ENCODE assay signal across 17 mouse cellular contexts in genomic region chr13:15446004-15446403, GRCm38 (mm10).
"Had no signal": no experiment of that assay in that cellular context is flagged by ENCODE, and none has a peak within 500 bp of the region (broad histone marks: within the 10 kb centered on the region; RNA-seq: fewer than 3 reads in every experiment).

No protein-coding gene starts in this region.

- H3K36me3 ChIP-seq: liver, embryonic 12.5 days; liver, embryonic 15.5 days; lung, embryonic 15.5 days; midbrain, embryonic 10.5 days had no signal

- H3K9me3 ChIP-seq: liver, embryonic 12.5 days; liver, embryonic 15.5 days; lung, embryonic 15.5 days; megakaryocyte, embryonic 14.5 days; midbrain, embryonic 10.5 days had no signal

- H3K4me3 ChIP-seq: liver, embryonic 12.5 days; liver, embryonic 15.5 days; lung, embryonic 15.5 days; megakaryocyte, embryonic 14.5 days; midbrain, embryonic 10.5 days had no signal

- H3K27ac ChIP-seq: liver, embryonic 12.5 days; liver, embryonic 15.5 days; lung, embryonic 15.5 days; midbrain, embryonic 10.5 days had no signal

- DNase-seq: kidney, adult 2 months; kidney, postnatal 10 days; kidney, postnatal 36 days; left cerebral cortex, postnatal 4 days; liver; lung, adult 18-20 months; lung, postnatal 10 days; lung, postnatal 36 days; midbrain, embryonic 14.5 days; thymus, adult 18-20 months; thymus, postnatal 14 days; thymus, postnatal 4 days had no signal

- H3K4me1 ChIP-seq: liver, embryonic 12.5 days; liver, embryonic 15.5 days; megakaryocyte, embryonic 14.5 days; midbrain, embryonic 10.5 days had no signal

- H3K4me2 ChIP-seq: liver, embryonic 12.5 days; liver, embryonic 15.5 days; lung, embryonic 15.5 days had no signal

- H3K9ac ChIP-seq: liver, embryonic 12.5 days; liver, embryonic 15.5 days; lung, embryonic 15.5 days had no signal

- H3K27me3 ChIP-seq: liver, embryonic 12.5 days; liver, embryonic 15.5 days; lung, embryonic 15.5 days; megakaryocyte, embryonic 14.5 days had no signal

- ATAC-seq: liver, embryonic 12.5 days had no signal
